Mouse (Mus musculus): ENCODE results near the gene Aass. TPM values are rescaled to one million over a fixed set of nuclear protein-coding genes. Genes with fewer than 3 reads are reported as not detected.
"Not testable (repeated sequence)": the region's sequence is repeated elsewhere in the genome, so short reads cannot be mapped to it uniquely, and the experiment has no call there.

The Aass gene
- 1.5 TPM in 1 of 2 replicates, not detected in the other for polyA plus RNA-seq (2011; ENCODE audit: insufficient read depth, insufficient read length, low replicate concordance, missing spikeins)

DNA sequence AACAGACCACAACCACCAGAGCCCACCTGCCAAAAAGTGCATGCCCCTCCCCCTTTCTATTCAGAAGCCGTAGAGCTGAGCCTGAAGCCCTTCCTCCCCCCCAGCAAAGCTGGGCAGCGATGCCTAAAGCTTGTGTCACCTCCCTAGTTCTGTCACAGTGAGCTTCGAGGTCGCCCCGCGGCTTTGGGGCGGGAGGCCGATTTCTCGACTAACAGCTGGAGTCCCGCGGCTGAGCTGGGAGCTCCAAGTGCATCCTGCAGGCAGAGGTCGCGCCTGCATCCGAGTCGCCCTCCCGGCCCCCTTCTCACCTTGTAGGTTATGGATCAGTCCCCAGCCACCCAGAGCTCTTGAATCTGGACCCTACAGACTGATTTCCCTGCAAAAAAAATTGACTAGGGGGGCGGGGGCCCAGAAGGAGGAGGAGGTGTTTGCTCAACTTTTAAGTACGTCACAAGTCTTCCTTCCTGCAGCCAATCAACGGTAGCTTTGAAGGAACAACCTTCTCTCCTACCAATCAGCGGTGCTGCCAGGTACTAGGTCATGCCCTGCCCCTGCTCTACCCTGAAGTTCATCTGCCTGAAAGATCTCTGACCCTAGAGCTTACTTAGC lies at the start of gene Aass:
Gene Aass (minus strand): TSS at position 414 of the 609 bp plus-strand sequence.
- no peak within 1 kb of the TSS for H3K27ac ChIP-seq (ENCODE audit: control insufficient read depth, insufficient read depth, low read depth, low read length, poor library complexity)
- WGBS = 1% methylated on average over 20 of the region's 20 CpGs
- TF ChIP-seq POLR2A (IDR thresholded peaks at IDR 0.05; ENCODE audit: borderline replicate concordance, control insufficient read depth, low read depth, low read length) = no peak
- H3K4me3 ChIP-seq (replicated peaks; ENCODE audit: control insufficient read depth, low read depth, low read length) = no peak within 1 kb of the TSS
- no peaks in the 10 kb centered on the region for H3K4me1 ChIP-seq (ENCODE audit: control insufficient read depth, insufficient read depth, low read length)

DNA sequence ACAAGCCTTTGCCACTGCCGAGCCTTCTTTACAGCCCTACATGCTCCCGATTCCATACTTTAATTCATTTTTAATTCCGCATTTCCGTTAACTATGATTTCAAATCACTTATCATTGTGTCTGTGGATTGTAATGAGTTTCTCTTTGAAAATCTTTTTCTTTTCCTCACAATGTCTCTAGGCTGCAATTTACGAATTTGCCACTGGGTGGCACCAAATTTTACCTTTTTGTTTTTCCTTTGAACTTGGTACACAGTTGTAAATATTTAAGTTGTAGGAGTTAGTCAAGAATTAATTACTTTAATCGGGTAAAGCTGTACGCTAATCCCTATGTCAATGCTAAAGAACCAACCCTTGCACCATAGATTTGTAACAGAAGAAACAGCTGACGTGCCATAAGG lies 47.3 kb upstream of the Aass start:
- WGBS = 24% methylated on average over 8 of the region's 8 CpGs
- Histone ChIP-seq H3K4me3 (replicated peaks; ENCODE audit: control insufficient read depth, low read depth, low read length) (no peak overlapping the region), H3K4me1 (ENCODE audit: control insufficient read depth, insufficient read depth, low read length) (no peaks in the 10 kb centered on the region), H3K27ac (ENCODE audit: control insufficient read depth, insufficient read depth, low read depth, low read length, poor library complexity) (no peak overlapping the region)
- TF ChIP-seq CTCF (IDR thresholded peaks at IDR 0.05; ENCODE audit: control insufficient read depth, insufficient read depth, low read length) (no peak), POLR2A (IDR thresholded peaks at IDR 0.05; ENCODE audit: borderline replicate concordance, control insufficient read depth, low read depth, low read length) (no peak)

DNA sequence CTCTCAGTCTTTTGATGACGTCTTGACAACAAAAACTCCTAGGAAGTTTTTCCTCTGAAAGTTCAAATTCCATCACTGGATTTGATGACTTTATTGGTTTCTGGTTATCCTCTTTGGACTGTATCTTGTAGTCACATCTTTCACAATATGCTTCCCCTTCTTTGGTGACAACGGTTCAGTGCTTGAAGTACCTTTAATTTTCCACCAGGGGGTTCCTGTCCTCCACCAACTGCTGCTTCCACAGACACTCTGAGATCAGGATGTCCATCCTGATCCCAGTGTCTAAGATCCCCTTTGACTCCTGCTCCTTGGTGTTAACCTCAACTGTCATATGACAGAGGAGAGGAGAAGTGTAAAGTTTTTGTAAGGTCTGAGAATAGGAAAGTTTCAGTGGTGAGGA lies 31.0 kb upstream of the Aass start:
- H3K4me3 ChIP-seq (replicated peaks; ENCODE audit: control insufficient read depth, low read depth, low read length); H3K27ac ChIP-seq (ENCODE audit: control insufficient read depth, insufficient read depth, low read depth, low read length, poor library complexity); H3K4me1 ChIP-seq (ENCODE audit: control insufficient read depth, insufficient read depth, low read length): not testable (repeated sequence)
- WGBS = 24% methylated on average over 2 of the region's 2 CpGs

DNA sequence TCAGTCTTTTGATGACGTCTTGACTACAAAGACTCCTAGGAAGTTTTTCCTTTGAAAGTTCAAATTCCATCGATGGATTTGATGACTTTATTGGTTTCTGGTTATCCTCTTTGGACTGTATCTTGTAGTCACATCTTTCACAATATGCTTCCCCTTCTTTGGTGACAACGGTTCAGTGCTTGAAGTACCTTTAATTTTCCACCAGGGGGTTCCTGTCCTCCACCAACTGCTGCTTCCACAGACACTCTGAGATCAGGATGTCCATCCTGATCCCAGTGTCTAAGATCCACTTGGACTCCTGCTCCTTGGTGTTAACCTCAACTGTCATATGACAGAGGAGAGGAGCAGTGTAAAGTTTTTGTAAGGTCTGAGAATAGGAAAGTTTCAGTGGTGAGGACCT lies 23.6 kb upstream of the Aass start:
- WGBS = 40% methylated on average over 3 of the region's 3 CpGs
- not testable (repeated sequence) for H3K4me3 ChIP-seq (replicated peaks; ENCODE audit: control insufficient read depth, low read depth, low read length); H3K27ac ChIP-seq (ENCODE audit: control insufficient read depth, insufficient read depth, low read depth, low read length, poor library complexity); H3K4me1 ChIP-seq (ENCODE audit: control insufficient read depth, insufficient read depth, low read length)

DNA sequence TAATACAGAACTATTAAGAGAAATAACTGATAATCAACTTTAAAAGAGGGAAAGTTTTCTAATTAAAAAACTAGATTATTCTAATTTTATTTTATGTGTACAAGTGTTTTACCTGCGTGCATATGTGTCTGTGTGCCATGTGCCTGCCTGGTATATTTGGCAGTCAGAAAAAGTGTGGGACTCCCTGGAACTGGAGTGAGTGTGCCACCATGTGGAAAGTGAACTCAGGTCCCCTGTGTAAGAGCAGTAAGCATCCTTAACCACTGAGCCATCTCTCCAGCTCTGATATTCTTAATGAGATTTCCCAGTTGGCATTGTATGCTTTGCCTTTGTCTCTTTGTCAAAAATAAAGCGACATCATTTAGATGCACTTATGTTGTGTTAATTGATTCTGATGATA lies 20.3 kb upstream of the Aass start:
- TF ChIP-seq CTCF (IDR thresholded peaks at IDR 0.05; ENCODE audit: control insufficient read depth, insufficient read depth, low read length) = no peak
- TF ChIP-seq POLR2A (IDR thresholded peaks at IDR 0.05; ENCODE audit: borderline replicate concordance, control insufficient read depth, low read depth, low read length) = no peak
- H3K4me3 ChIP-seq (replicated peaks; ENCODE audit: control insufficient read depth, low read depth, low read length) = no peak overlapping the region
- WGBS = 79% methylated on average over 2 of the region's 2 CpGs
- H3K27ac ChIP-seq (ENCODE audit: control insufficient read depth, insufficient read depth, low read depth, low read length, poor library complexity) = no peak overlapping the region
- no peaks in the 10 kb centered on the region for H3K4me1 ChIP-seq (ENCODE audit: control insufficient read depth, insufficient read depth, low read length)

DNA sequence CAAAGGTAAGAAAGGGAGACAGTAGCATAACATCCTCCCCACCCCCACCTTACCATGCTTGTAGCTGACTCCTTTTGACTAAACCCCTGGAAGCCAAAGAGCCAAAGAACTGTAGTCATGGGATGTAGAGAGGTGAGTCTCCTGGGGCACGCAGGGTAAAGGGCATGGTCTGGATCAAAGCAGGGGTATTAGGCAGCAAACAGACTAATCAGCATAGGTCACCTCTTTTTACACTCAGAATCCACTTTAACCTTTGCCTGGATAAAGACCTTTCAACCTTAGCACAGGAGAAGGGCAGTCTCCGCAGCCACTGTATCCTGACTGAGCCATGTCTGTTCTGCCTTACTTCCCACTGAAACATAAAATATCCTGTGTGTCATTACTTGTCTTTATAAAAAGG lies 14.4 kb upstream of the Aass start:
- Histone ChIP-seq H3K4me3 (replicated peaks; ENCODE audit: control insufficient read depth, low read depth, low read length) (no peak overlapping the region), H3K27ac (ENCODE audit: control insufficient read depth, insufficient read depth, low read depth, low read length, poor library complexity) (no peak overlapping the region), H3K4me1 (ENCODE audit: control insufficient read depth, insufficient read depth, low read length) (no peaks in the 10 kb centered on the region)
- TF ChIP-seq POLR2A (IDR thresholded peaks at IDR 0.05; ENCODE audit: borderline replicate concordance, control insufficient read depth, low read depth, low read length) = no peak
- no peak for TF ChIP-seq CTCF (IDR thresholded peaks at IDR 0.05; ENCODE audit: control insufficient read depth, insufficient read depth, low read length)
- WGBS = 78% methylated on average over 2 of the region's 2 CpGs

DNA sequence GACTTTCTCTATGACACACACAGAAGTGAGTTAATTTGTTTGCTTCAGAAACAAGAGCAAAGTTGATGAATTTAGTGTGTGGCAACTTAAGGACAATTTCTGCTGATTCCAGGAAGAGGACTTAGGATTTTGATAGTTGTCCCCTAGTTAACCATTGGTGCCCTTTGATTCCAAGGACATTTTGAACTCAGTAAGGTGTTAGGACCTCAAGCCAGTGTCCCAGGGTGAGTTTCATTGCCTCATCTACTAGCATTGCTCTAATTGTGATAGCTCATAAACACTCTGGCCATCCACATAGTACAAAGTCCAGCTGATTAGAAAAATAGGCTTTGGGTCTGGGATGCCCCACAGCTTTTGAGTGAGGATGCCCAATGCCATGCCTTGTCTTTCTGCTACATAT lies 11.2 kb upstream of the Aass start:
- H3K27ac ChIP-seq (ENCODE audit: control insufficient read depth, insufficient read depth, low read depth, low read length, poor library complexity) = no peak overlapping the region
- TF ChIP-seq POLR2A (IDR thresholded peaks at IDR 0.05; ENCODE audit: borderline replicate concordance, control insufficient read depth, low read depth, low read length) (no peak), CTCF (IDR thresholded peaks at IDR 0.05; ENCODE audit: control insufficient read depth, insufficient read depth, low read length) (no peak)
- no peak overlapping the region for H3K4me3 ChIP-seq (replicated peaks; ENCODE audit: control insufficient read depth, low read depth, low read length)
- no peaks in the 10 kb centered on the region for H3K4me1 ChIP-seq (ENCODE audit: control insufficient read depth, insufficient read depth, low read length)

DNA sequence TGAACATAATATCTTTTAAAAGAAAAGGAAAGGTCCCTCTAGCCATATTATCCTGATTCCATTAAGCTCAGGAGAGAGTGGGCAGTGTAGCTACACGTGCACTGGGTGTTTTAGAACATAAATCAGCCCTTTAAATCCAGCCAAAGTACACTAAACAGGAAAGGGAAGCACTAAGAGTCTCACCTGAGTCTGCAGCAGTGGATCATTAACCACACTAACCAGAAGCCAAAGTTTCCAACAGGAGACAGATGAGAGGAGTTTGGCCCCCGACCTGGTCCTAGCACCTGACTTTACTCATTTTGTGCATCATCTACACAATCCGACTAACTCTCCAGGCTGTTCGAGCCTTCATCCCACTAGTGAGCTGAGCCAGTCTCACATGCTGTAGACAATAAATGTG lies 1.8 kb downstream of the Aass start:
- Histone ChIP-seq H3K27ac (ENCODE audit: control insufficient read depth, insufficient read depth, low read depth, low read length, poor library complexity) (no peak overlapping the region), H3K4me1 (ENCODE audit: control insufficient read depth, insufficient read depth, low read length) (no peaks in the 10 kb centered on the region), H3K4me3 (replicated peaks; ENCODE audit: control insufficient read depth, low read depth, low read length) (no peak overlapping the region)
- WGBS = 43% methylated on average over 4 of the region's 4 CpGs
- TF ChIP-seq POLR2A (IDR thresholded peaks at IDR 0.05; ENCODE audit: borderline replicate concordance, control insufficient read depth, low read depth, low read length) = no peak
- TF ChIP-seq CTCF (IDR thresholded peaks at IDR 0.05; ENCODE audit: control insufficient read depth, insufficient read depth, low read length) = no peak

DNA sequence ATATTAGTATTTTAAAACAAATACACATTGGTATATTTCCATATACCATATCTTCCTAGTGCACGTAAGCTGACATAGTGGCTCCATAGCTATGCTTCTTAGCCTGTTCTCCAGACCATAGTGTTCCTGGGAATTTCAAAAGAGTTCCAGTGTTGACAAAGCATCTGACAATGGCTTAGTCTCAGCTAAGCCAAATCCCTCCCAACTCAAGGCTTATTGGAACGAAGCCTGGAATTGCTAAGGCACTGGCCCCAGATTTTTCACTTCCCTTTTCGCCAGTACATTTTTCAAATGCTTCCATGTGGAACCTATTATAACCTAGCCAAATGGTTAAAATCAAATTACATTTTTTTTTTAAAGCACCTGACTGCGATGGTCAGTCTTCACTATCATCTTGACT lies 3.6 kb downstream of the Aass start:
- no peaks in the 10 kb centered on the region for H3K4me1 ChIP-seq (ENCODE audit: control insufficient read depth, insufficient read depth, low read length)
- 74% methylated on average over 4 of the region's 4 CpGs for WGBS
- H3K27ac ChIP-seq (ENCODE audit: control insufficient read depth, insufficient read depth, low read depth, low read length, poor library complexity) = no peak overlapping the region

More for the DNA sequence above, 3.6 kb downstream of the Aass start:
- H3K4me3 ChIP-seq (replicated peaks; ENCODE audit: control insufficient read depth, low read depth, low read length) = no peak overlapping the region
- TF ChIP-seq CTCF (IDR thresholded peaks at IDR 0.05; ENCODE audit: control insufficient read depth, insufficient read depth, low read length) = no peak
- TF ChIP-seq POLR2A (IDR thresholded peaks at IDR 0.05; ENCODE audit: borderline replicate concordance, control insufficient read depth, low read depth, low read length) = no peak

Data from bone marrow, adult 2 months (tissue).